Mouse (Mus musculus) midbrain, embryonic 10.5 days (tissue): ENCODE results near the gene Emid1. TPM values are rescaled to one million over a fixed set of nuclear protein-coding genes. Genes with fewer than 3 reads are reported as not detected.

ENCODE experiments used
- DNase-seq: peaks from one replicate; pipeline ENCODE4 v3.0.0-alpha.2; 2017; ENCODE audit warnings: low spot score
- H3K27ac ChIP-seq: fragments of 300-500 bp; sonication (generic); replicated peaks from 2 replicates; pipeline ENCODE4 v1.5.1; 2016; ENCODE audit warnings: mild to moderate bottlenecking
- H3K27me3 ChIP-seq: fragments of 300-500 bp; sonication (generic); 2 replicates; pipeline ENCODE4 v1.6.1; 2016; ENCODE audit warnings: low read depth, mild to moderate bottlenecking; ENCODE audit not compliant: poor library complexity, severe bottlenecking
- H3K36me3 ChIP-seq: fragments of 300-500 bp; sonication (generic); 2 replicates; pipeline ENCODE4 v1.6.1; 2016; ENCODE audit warnings: mild to moderate bottlenecking, moderate library complexity
- H3K4me1 ChIP-seq: fragments of 300-500 bp; sonication (generic); 2 replicates; pipeline ENCODE4 v1.6.1; 2016
- H3K4me3 ChIP-seq: fragments of 300-500 bp; sonication (generic); 2 replicates; pipeline ENCODE4 v1.5.1; 2016; ENCODE audit warnings: mild to moderate bottlenecking, moderate library complexity
- H3K9me3 ChIP-seq: fragments of 300-500 bp; sonication (generic); replicated peaks from 2 replicates; pipeline ENCODE4 v1.6.1; 2016; ENCODE audit warnings: mild to moderate bottlenecking
- WGBS: fragments of 180-500 bp; shearing (Covaris S2); methylation state at CpG from one replicate; pipeline ENCODE4 v1.1.7; 2016; 5-methylcytosine and 5-hydroxymethylcytosine counted together
- polyA plus RNA-seq: library from polyadenylated mRNA; unstranded; fragments of >200 nt; fragmentation: Nextera tagmentation; extraction: Ambion mirVana; gene quantifications from 2 replicates; pipeline ENCODE4 v1.2.1, GENCODE M21; 2016

Gene Emid1
- polyA plus RNA-seq, 1 experiment from 2014 or later: 28.2 TPM

GRCm38 (mm10) chr11:5181850-5182404 is 29.9 kb upstream of the Emid1 start:
- no peak overlapping the region for H3K27ac ChIP-seq

GRCm38 (mm10) chr11:5179391-5179790 is 27.3 kb upstream of the Emid1 start:
- no peak overlapping the region for H3K4me3 ChIP-seq
- 50% methylated on average over 8 of the region's 8 CpGs for WGBS
- H3K36me3 ChIP-seq: no peaks in the 10 kb centered on the region
- H3K9me3 ChIP-seq: no peaks in the 10 kb centered on the region
- DNase-seq: no peak
- peaks cover 5% of the 10 kb centered on the region for H3K27me3 ChIP-seq
- H3K27ac ChIP-seq: no peak overlapping the region
- H3K4me1 ChIP-seq: peaks cover 16% of the 10 kb centered on the region

More at GRCm38 (mm10) chr11:5181850-5182404, 29.9 kb upstream of the Emid1 start:
- peaks cover 5% of the 10 kb centered on the region for H3K27me3 ChIP-seq
- no peaks in the 10 kb centered on the region for H3K9me3 ChIP-seq
- no peak overlapping the region for H3K4me3 ChIP-seq
- H3K4me1 ChIP-seq: peaks cover 30% of the 10 kb centered on the region
- H3K36me3 ChIP-seq: no peaks in the 10 kb centered on the region
- peak; percentile 85 for DNase-seq
- WGBS: 23% methylated on average over 13 of the region's 13 CpGs

- Histone ChIP-seq H3K4me3 (no peak overlapping the region), H3K27me3 (peaks cover 9% of the 10 kb centered on the region), H3K9me3 (no peaks in the 10 kb centered on the region), H3K36me3 (no peaks in the 10 kb centered on the region), H3K4me1 (peaks cover 17% of the 10 kb centered on the region), H3K27ac (no peak overlapping the region)
- no peak for DNase-seq
- WGBS: 83% methylated on average over 12 of the region's 12 CpGs
Observed at GRCm38 (mm10) chr11:5177171-5177570, 25.1 kb upstream of the Emid1 start.

GRCm38 (mm10) chr11:5176685-5177084 is 24.6 kb upstream of the Emid1 start:
- Histone ChIP-seq H3K27ac (peak overlapping the region; percentile 34; the same call in 1 of the 2 replicates), H3K4me1 (peaks cover 20% of the 10 kb centered on the region), H3K36me3 (no peaks in the 10 kb centered on the region), H3K4me3 (no peak overlapping the region), H3K9me3 (no peaks in the 10 kb centered on the region), H3K27me3 (peaks cover 9% of the 10 kb centered on the region)
- DNase-seq: no peak
- 87% methylated on average over 8 of the region's 8 CpGs for WGBS

- Histone ChIP-seq H3K27ac (no peak overlapping the region), H3K4me1 (peaks cover 20% of the 10 kb centered on the region), H3K4me3 (no peak overlapping the region), H3K9me3 (no peaks in the 10 kb centered on the region), H3K36me3 (no peaks in the 10 kb centered on the region), H3K27me3 (peaks cover 9% of the 10 kb centered on the region)
- 85% methylated on average over 2 of the region's 2 CpGs for WGBS
- no peak for DNase-seq
Observed at GRCm38 (mm10) chr11:5175866-5176265, 23.8 kb upstream of the Emid1 start.

GRCm38 (mm10) chr11:5175141-5175540 is 23.1 kb upstream of the Emid1 start:
- no peaks in the 10 kb centered on the region for H3K36me3 ChIP-seq
- H3K9me3 ChIP-seq: no peaks in the 10 kb centered on the region
- H3K4me3 ChIP-seq: no peak overlapping the region
- no peak for DNase-seq
- H3K27me3 ChIP-seq: peaks cover 9% of the 10 kb centered on the region
- WGBS: 89% methylated on average over 7 of the region's 7 CpGs
- peaks cover 20% of the 10 kb centered on the region for H3K4me1 ChIP-seq
- H3K27ac ChIP-seq: no peak overlapping the region

GRCm38 (mm10) chr11:5172861-5173260 is 20.8 kb upstream of the Emid1 start:
- Histone ChIP-seq H3K27me3 (0 out of 2 replicates have a peak, but pooled peaks cover 4% of the 10 kb centered on the region), H3K27ac (0 out of 2 replicates have a peak overlapping the region, but pooled peaks have one; percentile 3), H3K9me3 (0 out of 2 replicates have a peak, but pooled peaks cover 4% of the 10 kb centered on the region), H3K4me1 (peaks cover 12% of the 10 kb centered on the region), H3K36me3 (no peaks in the 10 kb centered on the region), H3K4me3 (no peak overlapping the region)
- no peak for DNase-seq
- WGBS: 77% methylated on average over 3 of the region's 3 CpGs

- H3K4me1 ChIP-seq: peaks cover 25% of the 10 kb centered on the region
- H3K36me3 ChIP-seq: no peaks in the 10 kb centered on the region
- 0 out of 2 replicates have a peak, but pooled peaks cover 4% of the 10 kb centered on the region for H3K9me3 ChIP-seq
- no peak overlapping the region for H3K4me3 ChIP-seq
- H3K27ac ChIP-seq: 0 out of 2 replicates have a peak overlapping the region, but pooled peaks have one; percentile 28
- peaks cover 13% of the 10 kb centered on the region for H3K27me3 ChIP-seq
- 84% methylated on average over 9 of the region's 9 CpGs for WGBS
- DNase-seq: no peak
Observed at GRCm38 (mm10) chr11:5167311-5167710, 15.3 kb upstream of the Emid1 start.

GRCm38 (mm10) chr11:5165471-5165916 is 13.4 kb upstream of the Emid1 start:
- 17% methylated on average over 8 of the region's 8 CpGs for WGBS
- no peaks in the 10 kb centered on the region for H3K36me3 ChIP-seq
- H3K27me3 ChIP-seq: peaks cover 13% of the 10 kb centered on the region
- H3K4me1 ChIP-seq: peaks cover 22% of the 10 kb centered on the region
- peak overlapping the region; percentile 76 for H3K27ac ChIP-seq
- peaks cover 10% of the 10 kb centered on the region for H3K9me3 ChIP-seq
- H3K4me3 ChIP-seq: no peak overlapping the region
- DNase-seq: peak; percentile 40

GRCm38 (mm10) chr11:5164310-5164709 is 12.3 kb upstream of the Emid1 start:
- Histone ChIP-seq H3K4me1 (peaks cover 22% of the 10 kb centered on the region), H3K9me3 (peaks cover 9% of the 10 kb centered on the region), H3K4me3 (0 out of 2 replicates have a peak overlapping the region, but pooled peaks have one; percentile 7), H3K27me3 (peaks cover 13% of the 10 kb centered on the region), H3K27ac (0 out of 2 replicates have a peak overlapping the region, but pooled peaks have one; percentile 19), H3K36me3 (no peaks in the 10 kb centered on the region)
- 25% methylated on average over 8 of the region's 8 CpGs for WGBS
- no peak for DNase-seq

- DNase-seq: no peak
- peaks cover 13% of the 10 kb centered on the region for H3K27me3 ChIP-seq
- 92% methylated on average over 8 of the region's 8 CpGs for WGBS
- H3K9me3 ChIP-seq: peaks cover 6% of the 10 kb centered on the region
- no peak overlapping the region for H3K4me3 ChIP-seq
- no peak overlapping the region for H3K27ac ChIP-seq
- no peaks in the 10 kb centered on the region for H3K36me3 ChIP-seq
- H3K4me1 ChIP-seq: peaks cover 22% of the 10 kb centered on the region
Observed at GRCm38 (mm10) chr11:5163421-5163820, 11.4 kb upstream of the Emid1 start.

- no peak overlapping the region for H3K27ac ChIP-seq
- H3K36me3 ChIP-seq: no peaks in the 10 kb centered on the region
- peaks cover 22% of the 10 kb centered on the region for H3K4me1 ChIP-seq
- H3K27me3 ChIP-seq: peaks cover 23% of the 10 kb centered on the region
- H3K9me3 ChIP-seq: peaks cover 6% of the 10 kb centered on the region
- DNase-seq: no peak
- WGBS: 74% methylated on average over 17 of the region's 17 CpGs
- H3K4me3 ChIP-seq: no peak overlapping the region
Observed at GRCm38 (mm10) chr11:5160722-5161485, 8.8 kb upstream of the Emid1 start.

GRCm38 (mm10) chr11:5158056-5158455 is 6.0 kb upstream of the Emid1 start:
- H3K4me3 ChIP-seq: no peak overlapping the region
- WGBS: 89% methylated on average over 11 of the region's 11 CpGs
- H3K27me3 ChIP-seq: peaks cover 24% of the 10 kb centered on the region; the same call in 1 of the 2 replicates
- DNase-seq: no peak
- peaks cover 6% of the 10 kb centered on the region for H3K9me3 ChIP-seq
- H3K4me1 ChIP-seq: peaks cover 10% of the 10 kb centered on the region
- no peaks in the 10 kb centered on the region for H3K36me3 ChIP-seq
- no peak overlapping the region for H3K27ac ChIP-seq
